Mouse (Mus musculus) A20 (cell line): ENCODE data around the gene Ralbp1.

Experiments used
- DNase-seq: peaks from one replicate; pipeline ENCODE4 v3.0.0-alpha.2; 2011; ENCODE audit warnings: low read depth, low spot score

Ralbp1 gene

GRCm38 (mm10) chr17:65850487-65850886, 35.1 kb downstream of the Ralbp1 start:
- DNase-seq = no peak

GRCm38 (mm10) chr17:65847694-65848449, 37.7 kb downstream of the Ralbp1 start:
- no peak for DNase-seq

GRCm38 (mm10) chr17:65845423-65845822, 40.2 kb downstream of the Ralbp1 start:
- no peak for DNase-seq

- DNase-seq = no peak
Measured at GRCm38 (mm10) chr17:65842669-65843381, 42.8 kb downstream of the Ralbp1 start.

- DNase-seq = no peak
Measured at GRCm38 (mm10) chr17:65839541-65840256, 45.9 kb downstream of the Ralbp1 start.

- DNase-seq = no peak
Measured at GRCm38 (mm10) chr17:65836746-65837145, 48.9 kb downstream of the Ralbp1 start.

- no peak for DNase-seq
Measured at GRCm38 (mm10) chr17:65833891-65834290, 51.7 kb downstream of the Ralbp1 start.

- DNase-seq = peak; percentile 29
Measured at GRCm38 (mm10) chr17:65830216-65830863, 55.3 kb downstream of the Ralbp1 start.

- no peak for DNase-seq
Measured at GRCm38 (mm10) chr17:65828951-65829350, 56.6 kb downstream of the Ralbp1 start.

- DNase-seq = no peak
Measured at GRCm38 (mm10) chr17:65827904-65828303, 57.7 kb downstream of the Ralbp1 start.

- peak; percentile 77 for DNase-seq
Measured at GRCm38 (mm10) chr17:65827119-65827840, 58.3 kb downstream of the Ralbp1 start.

GRCm38 (mm10) chr17:65826257-65826656, 59.3 kb downstream of the Ralbp1 start:
- peak; percentile 83 for DNase-seq

- DNase-seq = no peak
Measured at GRCm38 (mm10) chr17:65824246-65824645, 61.4 kb downstream of the Ralbp1 start.

GRCm38 (mm10) chr17:65822423-65822822, 63.2 kb downstream of the Ralbp1 start:
- DNase-seq = no peak

GRCm38 (mm10) chr17:65820197-65820596, 65.4 kb downstream of the Ralbp1 start:
- no peak for DNase-seq

GRCm38 (mm10) chr17:65813763-65814162, 71.8 kb downstream of the Ralbp1 start:
- DNase-seq = no peak

- DNase-seq = no peak
Measured at GRCm38 (mm10) chr17:65811032-65811431, 74.6 kb downstream of the Ralbp1 start.

- no peak for DNase-seq
Measured at GRCm38 (mm10) chr17:65806416-65806815, 79.2 kb downstream of the Ralbp1 start.

- no peak for DNase-seq
Measured at GRCm38 (mm10) chr17:65805966-65806365, 79.6 kb downstream of the Ralbp1 start.

- peak; percentile 84 for DNase-seq
Measured at GRCm38 (mm10) chr17:65802026-65802425, 83.6 kb downstream of the Ralbp1 start.

GRCm38 (mm10) chr17:65800451-65800850, 85.1 kb downstream of the Ralbp1 start:
- no peak for DNase-seq
